Mouse (Mus musculus) testis, adult 10 weeks (tissue): ENCODE results near the gene Pitpnb. TPM values are rescaled to one million over a fixed set of nuclear protein-coding genes. Genes with fewer than 3 reads are reported as not detected.

ENCODE experiments used
- polyA plus RNA-seq: library from polyadenylated mRNA; stranded (reverse); fragments of 350-450 nt; fragmentation: Illumina TruSeq; extraction: RNeasy Lipid Tissue Mini Kit (QIAGEN cat#74804); gene quantifications from one replicate; pipeline ENCODE4 v1.2.3, GENCODE M21; 2014; ENCODE audit warnings: low read depth, low replicate concordance

Pitpnb gene
- 39.1 TPM for polyA plus RNA-seq

DNA sequence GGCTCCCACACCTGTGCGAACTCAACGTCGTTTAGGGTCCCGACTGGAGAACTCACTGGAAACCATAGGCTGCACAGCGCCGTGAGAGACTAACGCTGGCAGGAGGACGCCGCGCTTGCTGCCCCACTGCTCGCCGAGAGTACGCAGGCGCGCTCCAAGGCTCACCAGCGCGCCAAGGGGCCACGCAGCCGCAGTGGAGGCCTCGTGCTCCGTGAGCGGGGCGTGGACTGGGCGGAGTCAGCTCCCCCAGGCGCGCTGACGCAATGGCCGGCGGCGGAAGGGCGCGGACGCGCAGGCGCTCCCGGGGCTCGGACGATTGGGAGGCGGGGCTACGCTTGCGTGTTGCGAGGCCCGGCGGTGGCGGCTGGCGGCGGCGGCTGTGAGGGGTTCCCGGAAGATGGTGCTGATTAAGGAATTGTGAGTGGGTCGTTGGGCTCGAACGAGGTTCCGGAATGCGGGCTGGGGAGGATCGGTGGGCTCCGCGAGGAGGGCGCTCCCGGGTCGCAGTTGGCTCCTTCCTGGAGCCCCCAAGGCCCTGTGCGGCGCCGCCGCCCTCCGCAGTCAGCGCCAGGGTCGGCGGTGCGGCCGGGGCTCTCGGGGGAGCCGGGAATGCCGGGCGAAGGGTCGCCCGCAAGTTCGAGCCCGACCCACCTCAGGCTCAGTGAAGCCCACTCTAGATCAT is at the start of gene Pitpnb:
Gene Pitpnb (plus strand): TSS at position 347 of the 682 bp plus-strand sequence.

DNA sequence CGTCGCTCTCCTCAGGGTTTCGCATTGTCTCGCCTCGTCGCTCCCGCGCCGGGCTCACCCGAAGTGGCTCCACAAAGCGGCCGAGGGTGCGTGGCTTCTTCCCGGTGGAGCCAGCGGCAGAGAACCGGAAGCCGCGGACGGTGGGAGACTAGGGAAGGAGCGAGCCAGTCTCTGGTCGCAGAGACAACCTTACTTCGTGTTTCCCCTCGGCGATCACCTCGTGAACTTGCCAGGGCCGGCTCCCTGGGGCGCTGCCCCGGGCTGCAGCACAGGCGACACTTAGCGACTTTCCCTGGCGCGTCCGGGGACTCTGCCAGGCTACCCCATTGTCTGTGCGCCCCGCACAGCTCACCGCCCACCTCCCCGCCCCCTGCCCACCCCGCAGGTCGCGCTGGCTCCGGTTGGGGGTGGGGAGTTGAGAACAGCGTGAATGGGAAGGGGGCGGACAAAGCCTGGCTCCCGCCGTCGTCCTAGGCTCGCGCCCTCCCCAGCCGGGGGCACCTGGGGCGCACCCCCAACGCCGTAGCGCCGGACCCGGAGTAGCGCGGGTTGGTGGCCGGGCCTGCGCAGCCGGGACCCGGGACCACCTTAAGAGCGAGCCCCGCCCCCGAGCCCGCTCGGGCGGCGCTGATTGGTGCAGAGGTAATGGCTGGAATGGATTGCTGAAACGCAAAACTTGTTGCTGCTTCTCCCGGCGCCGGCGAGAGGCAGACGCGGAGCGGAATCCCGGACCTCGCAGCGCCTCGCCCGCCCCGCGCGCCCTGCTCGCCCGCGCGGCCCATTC is 86.2 kb downstream of the Pitpnb start, which contains the start of gene Mn1:
Gene Mn1 (plus strand): TSS at position 772 of the 784 bp plus-strand sequence.

Other genes starting within 250 kb of the Pitpnb start
- gene Mn1, start 86.6 kb downstream of the Pitpnb start, polyA plus RNA-seq, result 0.04 TPM